In genomic region chr8:80611441-80611751, GRCm38 (mm10) we compare ENCODE assay signal across 9 mouse cellular contexts. TPM values are rescaled to one million over a fixed set of nuclear protein-coding genes. Genes with fewer than 3 reads are reported as not detected.
DNase-seq lines count a peak whose midpoint lies in the region; ATAC-seq lines count a peak whose summit lies in the region.
"Had no signal": no experiment of that assay in that cellular context is flagged by ENCODE, and none has a peak within 500 bp of the region (broad histone marks: within the 10 kb centered on the region; RNA-seq: fewer than 3 reads in every experiment).

No protein-coding gene starts in this region.

- H3K4me3 ChIP-seq in heart, embryonic 10.5 days = peak overlapping the region; percentile 54
- H3K4me3 ChIP-seq: erythroblast, embryonic 14.5 days had no signal

- peaks cover 27% of the 10 kb centered on the region for H3K27me3 ChIP-seq in heart, embryonic 10.5 days (ENCODE audit: insufficient read depth, poor library complexity, severe bottlenecking)

- no peaks in the 10 kb centered on the region for H3K36me3 ChIP-seq in heart, embryonic 10.5 days

- no peaks in the 10 kb centered on the region for H3K9me3 ChIP-seq in heart, embryonic 10.5 days

- H3K27ac ChIP-seq in heart, embryonic 10.5 days = no peak overlapping the region; the same call in 1 of the 2 replicates

- intact Hi-C loops in left cerebral cortex, postnatal 10 days (cut with DNase I) = no loop called here

- DNase-seq in heart, embryonic 10.5 days (ENCODE audit: low spot score) = no peak
- no peak for DNase-seq in heart, adult 9 months (ENCODE audit: low spot score in 2 of 2)
- peak; percentile 4 for DNase-seq in retina, embryonic 14.5 days (ENCODE audit: low spot score)
- DNase-seq in retina, postnatal 1 day = no peak
- no peak for DNase-seq in left cerebral cortex, postnatal 10 days (ENCODE audit: extremely low spot score in 1 of 2, low spot score in 2 of 2)
- DNase-seq in thymus, adult 18-20 months = no peak

- peak; percentile 36; the same call in 1 of the 2 replicates for ATAC-seq in megakaryocyte progenitor cell, adult 5-6 weeks (replicated peaks; ENCODE audit: poor library complexity)
- no peak for ATAC-seq in frontal cortex, adult (ENCODE audit: low TSS enrichment)

- H3K4me1 ChIP-seq in heart, embryonic 10.5 days = peaks cover 13% of the 10 kb centered on the region

- WGBS in heart, embryonic 10.5 days = 7% methylated on average over 12 of the region's 12 CpGs

RNA-seq across cellular contexts. Expression of gene Frem3, which starts 0.5 kb away (rescaled TPM):
- polyA plus RNA-seq in heart, embryonic 10.5 days (2016; fragmentation: Nextera tagmentation; extraction: Ambion mirVana) = 0.05 TPM in 1 of 2 replicates, not detected in the other
- total RNA-seq in megakaryocyte progenitor cell, adult 5-6 weeks (2015) = 0.02 TPM in 1 of 2 replicates, not detected in the other
- total RNA-seq in megakaryocyte progenitor cell, adult 5-6 weeks (2017) = not detected in 2 replicates
- total RNA-seq in left cerebral cortex, postnatal 10 days (2021) = under 1 TPM; 0.32 to 0.64 TPM
- polyA plus RNA-seq: erythroblast, embryonic 14.5 days had no signal
